Mouse (Mus musculus) gastrocnemius, adult 2 months (tissue): ENCODE results near the gene Borcs8. TPM values are rescaled to one million over a fixed set of nuclear protein-coding genes. Genes with fewer than 3 reads are reported as not detected.

Experiments used
- DNase-seq: peaks from one replicate; pipeline ENCODE4 v3.0.0; 2022
- H3K27ac ChIP-seq: fragments of 200-600 bp; 2 replicates; pipeline ENCODE4 v1.8.1; 2022; ENCODE audit warnings: mild to moderate bottlenecking
- H3K4me3 ChIP-seq: fragments of 200-600 bp; 2 replicates; pipeline ENCODE4 v1.8.1; 2022; ENCODE audit warnings: mild to moderate bottlenecking, moderate library complexity
- CTCF ChIP-seq: fragments of 200-600 bp; IDR thresholded peaks from 2 replicates; pipeline ENCODE4 v1.8.1; 2022; ENCODE audit warnings: antibody characterized with exemption, mild to moderate bottlenecking, moderate library complexity
- intact Hi-C: fragments of 180-260 bp; cut with DNase I; formaldehyde crosslinking; loops from one replicate; pipeline ENCODE4 v1.15.1; 2025
- long read RNA-seq, 2 experiments: library from polyadenylated mRNA; stranded (forward); transcript quantifications; one replicate each; pipeline ENCODE4 v2.0.0; 2021
- total RNA-seq, 2 experiments: library from RNA; stranded (reverse); gene quantifications; 2 replicates each; pipeline ENCODE4 v1.2.3; 2021

Borcs8 gene
- 10 to 100 TPM; 11.6 to 14.8 TPM for total RNA-seq
- long read RNA-seq, experiment 1, transcript Borcs8-201 (6 exons, 810 nt) = major isoform, 10 of 20 reads
- long read RNA-seq, experiment 1, partial matches to known transcripts = 0 of 20 reads
- long read RNA-seq, experiment 1, other reads (novel, unspliced or antisense) = 7 of 20 reads
- long read RNA-seq, experiment 2, transcript Borcs8-201 (6 exons, 810 nt) = major isoform, 8 of 21 reads
- long read RNA-seq, experiment 2, partial matches to known transcripts = 3 of 21 reads
- long read RNA-seq, experiment 2, other reads (novel, unspliced or antisense) = 3 of 21 reads

GRCm38 (mm10) chr8:70139026-70139857 lies at the start of gene Borcs8, which contains the start of the genes Rfxank and Mef2b:
Gene Borcs8, plus strand, starts transcription at chr8:70139499.
Gene Rfxank, minus strand, starts transcription at chr8:70139154.
Gene Mef2b, plus strand, starts transcription at chr8:70139711.
- no peak for TF ChIP-seq CTCF
- peak within 1 kb of the TSS; percentile 94 for H3K27ac ChIP-seq
- peak within 1 kb of the TSS; percentile 94 for H3K4me3 ChIP-seq
- DNase-seq = peak; percentile 100
- intact Hi-C loops = loop anchor here (2.0 kb wide), 1 partner anchor 34 kb away; the partner anchor contains the start of gene Tmem161a

GRCm38 (mm10) chr8:70092786-70093185 lies 46.5 kb upstream of the Borcs8 start:
- no peak for DNase-seq

GRCm38 (mm10) chr8:70099276-70099675 lies 40.0 kb upstream of the Borcs8 start:
- no peak for TF ChIP-seq CTCF
- no peak for DNase-seq
- intact Hi-C loops = no loop called here
- H3K4me3 ChIP-seq = no peak overlapping the region
- H3K27ac ChIP-seq = no peak overlapping the region

More at GRCm38 (mm10) chr8:70092786-70093185, 46.5 kb upstream of the Borcs8 start:
- Histone ChIP-seq H3K4me3 (no peak overlapping the region), H3K27ac (no peak overlapping the region)
- no peak for TF ChIP-seq CTCF
- intact Hi-C loops = no loop called here

GRCm38 (mm10) chr8:70100241-70100640 lies 39.1 kb upstream of the Borcs8 start:
- Histone ChIP-seq H3K27ac (no peak overlapping the region), H3K4me3 (no peak overlapping the region)
- DNase-seq = no peak
- intact Hi-C loops = no loop called here
- no peak for TF ChIP-seq CTCF

GRCm38 (mm10) chr8:70104506-70104905 lies 34.8 kb upstream of the Borcs8 start:
- no peak overlapping the region for H3K27ac ChIP-seq
- TF ChIP-seq CTCF = peak; percentile 73
- peak; percentile 62 for DNase-seq
- intact Hi-C loops = loop anchor here (1.0 to 2.0 kb wide), 3 partner anchors 19 to 118 kb away; no protein-coding TSS in a partner anchor
- peak overlapping the region; percentile 47 for H3K4me3 ChIP-seq

GRCm38 (mm10) chr8:70104922-70105321 lies 34.4 kb upstream of the Borcs8 start:
- Histone ChIP-seq H3K4me3 (peak overlapping the region; percentile 47), H3K27ac (no peak overlapping the region)
- DNase-seq = no peak
- intact Hi-C loops = loop anchor here (1.0 to 2.0 kb wide), 3 partner anchors 18 to 118 kb away; no protein-coding TSS in a partner anchor
- no peak for TF ChIP-seq CTCF

GRCm38 (mm10) chr8:70110451-70110850 lies 28.8 kb upstream of the Borcs8 start:
- no peak overlapping the region for H3K4me3 ChIP-seq
- TF ChIP-seq CTCF = no peak
- intact Hi-C loops = no loop called here
- DNase-seq = no peak
- no peak overlapping the region for H3K27ac ChIP-seq

GRCm38 (mm10) chr8:70111192-70111795 lies 28.0 kb upstream of the Borcs8 start:
- H3K27ac ChIP-seq = no peak overlapping the region
- no peak for DNase-seq
- TF ChIP-seq CTCF = no peak
- H3K4me3 ChIP-seq = no peak overlapping the region
- intact Hi-C loops = no loop called here

- no peak for TF ChIP-seq CTCF
- no peak for DNase-seq
- intact Hi-C loops = no loop called here
- Histone ChIP-seq H3K27ac (no peak overlapping the region), H3K4me3 (no peak overlapping the region)
Measured at GRCm38 (mm10) chr8:70112401-70113016, 26.8 kb upstream of the Borcs8 start.

- Histone ChIP-seq H3K4me3 (no peak overlapping the region), H3K27ac (no peak overlapping the region)
- DNase-seq = no peak
- intact Hi-C loops = no loop called here
- no peak for TF ChIP-seq CTCF
Measured at GRCm38 (mm10) chr8:70114488-70114887, 24.8 kb upstream of the Borcs8 start.

GRCm38 (mm10) chr8:70114892-70115291 lies 24.4 kb upstream of the Borcs8 start:
- DNase-seq = no peak
- Histone ChIP-seq H3K27ac (no peak overlapping the region), H3K4me3 (no peak overlapping the region)
- intact Hi-C loops = no loop called here
- TF ChIP-seq CTCF = no peak

- no peak for DNase-seq
- Histone ChIP-seq H3K27ac (no peak overlapping the region), H3K4me3 (no peak overlapping the region)
- intact Hi-C loops = no loop called here
- TF ChIP-seq CTCF = no peak
Measured at GRCm38 (mm10) chr8:70117611-70118010, 21.7 kb upstream of the Borcs8 start.
